14 mouse cellular contexts compared by ENCODE assay signal in the genomic region with DNA sequence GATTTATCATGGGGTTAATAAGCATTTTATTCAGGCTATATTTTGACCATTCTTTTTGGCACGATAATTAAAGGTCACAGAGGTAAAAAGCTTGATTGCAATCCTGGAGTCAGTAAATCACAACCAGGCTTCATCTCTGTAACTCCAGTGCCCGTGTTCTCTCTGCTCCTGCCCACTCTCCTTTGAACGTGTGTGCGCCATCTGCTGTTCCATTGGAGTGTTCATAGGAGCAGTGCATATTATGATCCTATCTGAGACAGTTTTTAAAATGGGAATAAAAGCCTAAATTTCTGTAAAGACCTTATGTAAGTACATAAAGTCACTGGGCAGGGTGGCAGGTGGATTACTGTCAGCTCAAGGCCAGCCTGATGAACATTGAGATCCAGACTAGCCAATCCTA. TPM values are rescaled to one million over a fixed set of nuclear protein-coding genes. Genes with fewer than 3 reads are reported as not detected.
DNase-seq lines count a peak whose midpoint lies in the region; TF ChIP-seq lines count a peak whose summit lies in the region.
"Had no signal": no experiment of that assay in that cellular context is flagged by ENCODE, and none has a peak within 500 bp of the region (broad histone marks: within the 10 kb centered on the region; RNA-seq: fewer than 3 reads in every experiment).

No protein-coding gene starts in this region.

- no peaks in the 10 kb centered on the region; the same call in 1 of the 2 replicates for H3K4me1 ChIP-seq in kidney, adult 2 months (ENCODE audit: control insufficient read depth, insufficient read depth, low read length)
- no peaks in the 10 kb centered on the region for H3K4me1 ChIP-seq in cortical plate, adult 2 months (ENCODE audit: control insufficient read depth, insufficient read depth, low read length)
- H3K4me1 ChIP-seq: embryonic facial prominence, embryonic 12.5 days; heart, embryonic 13.5 days; liver, embryonic 15.5 days had no signal

- TF ChIP-seq CTCF in kidney, adult 2 months (conservative IDR thresholded peaks at IDR 0.05; ENCODE audit: insufficient read depth, insufficient read length, low read depth, low read length), result 0 out of 2 replicates have a peak, but pooled peaks have one; percentile 21
- peak; percentile 20; the same call in 1 of the 2 replicates for TF ChIP-seq CTCF in cortical plate, adult 2 months (IDR thresholded peaks at IDR 0.05; ENCODE audit: extremely low read depth, insufficient read depth, low read length)

- 64% methylated on average over 4 of the region's 4 CpGs for WGBS in kidney, adult 2 months

- DNase-seq in kidney, adult 2 months, result no peak
- DNase-seq in kidney, adult 18-20 months, result no peak
- peak; percentile 21 for DNase-seq in right cerebral cortex, adult 18-20 months
- DNase-seq in right cerebral cortex, adult 2 months (ENCODE audit: low spot score in 2 of 2), result no peak
- DNase-seq in telencephalon, adult 2 months (ENCODE audit: low read depth, low spot score), result peak; percentile 19
- no peak for DNase-seq in cerebellum, adult 9-11 months
- DNase-seq: cerebellum, adult 8-10 months; gastrocnemius, postnatal 25 days; kidney, postnatal 14 days had no signal

- TF ChIP-seq POLR2A in kidney, adult 2 months (IDR thresholded peaks at IDR 0.05; ENCODE audit: low read depth, low read length), result no peak
- no peak for TF ChIP-seq POLR2A in cortical plate, adult 2 months (IDR thresholded peaks at IDR 0.05; ENCODE audit: extremely low read depth, insufficient read depth, low read length)

- no peak overlapping the region for H3K27ac ChIP-seq in kidney, adult 2 months (ENCODE audit: insufficient read depth, low read depth, low read length)
- no peak overlapping the region for H3K27ac ChIP-seq in cortical plate, adult 2 months (ENCODE audit: insufficient read depth, low read length)
- H3K27ac ChIP-seq: embryonic facial prominence, embryonic 12.5 days; heart, embryonic 13.5 days; hindbrain, embryonic 12.5 days; liver, embryonic 15.5 days had no signal

- no peaks in the 10 kb centered on the region for H3K27me3 ChIP-seq in kidney, adult 2 months (replicated peaks; ENCODE audit: control insufficient read depth, insufficient read depth, low read length)
- H3K27me3 ChIP-seq: embryonic facial prominence, embryonic 12.5 days; heart, embryonic 13.5 days; hindbrain, embryonic 12.5 days; liver, embryonic 15.5 days had no signal

- H3K4me3 ChIP-seq in kidney, adult 2 months (ENCODE audit: insufficient read depth, low read depth, low read length), result no peak overlapping the region
- no peak overlapping the region for H3K4me3 ChIP-seq in cortical plate, adult 2 months (ENCODE audit: insufficient read depth, low read length)
- H3K4me3 ChIP-seq: embryonic facial prominence, embryonic 12.5 days; heart, embryonic 13.5 days; hindbrain, embryonic 12.5 days; liver, embryonic 15.5 days had no signal

- H3K36me3 ChIP-seq in kidney, adult 2 months (ENCODE audit: control insufficient read depth, insufficient read depth, low read length), result peaks cover 3% of the 10 kb centered on the region

RNA-seq across cellular contexts. Expression of a gene that starts 40.7 kb away (rescaled TPM):
- 4.3 and 6.9 TPM in 2 replicates for polyA plus RNA-seq in kidney, adult 2 months (2012; rRNA removed)
- polyA plus RNA-seq in cortical plate, adult 2 months (2012; rRNA removed), result 16.7 and 17.3 TPM in 2 replicates

RNA-seq across cellular contexts. Expression of a gene that starts 40.7 kb away (rescaled TPM):
- 189 and 213 TPM in 2 replicates for polyA plus RNA-seq in kidney, adult 2 months (2012; rRNA removed)
- 121 and 128 TPM in 2 replicates for polyA plus RNA-seq in cortical plate, adult 2 months (2012; rRNA removed)

Comparison
In these comparisons a context has a peak if more than half of its experiments do, and no peak if none do; other contexts are left out.
1. DNase-seq: peak in right cerebral cortex, adult 18-20 months (single experiment) and telencephalon, adult 2 months (single experiment); none in kidney, adult 2 months (single experiment), kidney, adult 18-20 months (single experiment), right cerebral cortex, adult 2 months (0 of 2) and cerebellum, adult 9-11 months (single experiment).